Mouse (Mus musculus): ENCODE results near the gene Spen.

Gene Spen

DNA sequence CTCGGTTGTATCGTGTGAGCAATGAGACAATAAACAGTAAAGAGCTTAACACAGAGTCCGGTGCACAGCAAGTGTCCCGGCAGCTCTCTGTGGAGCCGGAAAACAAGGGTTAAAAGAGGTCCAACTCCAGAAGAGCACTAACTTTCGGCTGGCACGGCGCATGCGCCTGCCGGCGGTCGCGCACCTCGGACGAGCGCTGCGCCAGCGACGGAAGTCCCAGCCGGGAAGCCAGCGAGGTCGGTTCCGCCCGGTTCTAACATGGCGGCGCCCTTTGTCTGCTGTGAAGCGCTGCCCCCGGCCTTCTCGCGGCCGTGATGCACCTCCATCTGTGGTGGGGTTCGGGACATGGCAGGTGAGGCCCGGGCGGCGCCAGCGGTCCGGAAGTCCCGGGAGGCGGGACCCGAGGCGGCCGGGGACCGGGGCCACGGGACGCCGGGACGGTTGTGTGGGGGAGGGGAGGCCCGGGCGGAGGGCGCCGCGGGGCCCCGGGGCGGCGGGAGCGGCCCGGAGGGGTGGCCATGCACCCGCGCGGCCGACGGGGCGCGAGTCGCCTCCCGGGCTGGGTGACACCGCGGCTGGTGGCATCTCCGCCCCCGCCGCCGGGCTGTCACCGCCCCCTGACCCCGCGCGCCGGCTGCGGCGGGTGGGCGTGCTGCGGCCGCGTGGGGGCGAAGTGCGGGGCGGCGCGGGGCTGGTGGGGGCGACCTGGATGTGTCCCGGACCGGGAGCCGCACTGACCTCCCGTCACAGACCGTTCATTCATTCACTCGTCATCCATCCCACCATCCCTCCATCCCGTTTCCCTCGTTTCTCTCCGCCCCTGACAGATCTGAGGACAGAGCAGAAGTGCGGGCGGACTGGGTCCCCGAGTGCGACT, 93.7 kb downstream of the Spen start, which contains the start of gene Zbtb17:
Gene Zbtb17 (plus strand): TSS at position 204 of the 877 bp plus-strand sequence.
- peak; percentile 91 for DNase-seq

DNA sequence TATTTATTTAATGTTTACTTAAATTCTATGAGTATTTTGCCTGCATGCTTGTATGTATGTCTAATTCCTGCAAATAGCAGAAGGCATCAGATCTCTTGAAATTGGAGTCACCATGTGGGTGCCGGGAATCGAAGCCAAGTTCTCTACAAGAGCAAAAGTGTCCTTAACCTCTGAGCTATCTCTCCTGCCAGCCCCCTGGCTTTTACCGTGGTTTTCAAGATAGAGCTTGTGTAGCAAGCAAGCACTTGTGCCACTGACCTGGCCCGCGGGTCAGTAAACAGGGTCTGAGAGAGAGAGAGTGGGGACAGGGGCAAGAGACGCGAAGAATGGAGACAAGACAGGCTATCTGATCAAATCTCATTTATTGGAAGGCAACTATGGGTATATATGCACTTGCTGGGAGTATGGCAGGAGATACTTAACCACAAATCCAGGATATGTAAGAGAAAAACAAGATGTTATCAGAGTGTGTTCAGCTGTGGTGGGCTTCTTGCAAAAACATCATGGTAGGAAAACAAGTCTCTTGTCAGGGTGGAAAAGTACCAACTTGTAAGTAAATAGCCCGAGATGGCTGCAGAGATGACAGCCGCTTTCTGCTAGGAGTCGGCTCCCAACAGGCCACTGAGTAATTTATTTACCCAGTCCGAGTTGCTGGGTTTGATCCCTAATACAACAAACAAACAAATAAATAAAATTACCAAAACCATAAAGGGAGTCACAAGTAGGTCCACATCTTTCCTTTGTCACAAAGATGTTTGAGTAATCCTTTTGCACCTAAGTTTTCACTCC, 94.6 kb downstream of the Spen start:
- DNase-seq, result no peak

DNA sequence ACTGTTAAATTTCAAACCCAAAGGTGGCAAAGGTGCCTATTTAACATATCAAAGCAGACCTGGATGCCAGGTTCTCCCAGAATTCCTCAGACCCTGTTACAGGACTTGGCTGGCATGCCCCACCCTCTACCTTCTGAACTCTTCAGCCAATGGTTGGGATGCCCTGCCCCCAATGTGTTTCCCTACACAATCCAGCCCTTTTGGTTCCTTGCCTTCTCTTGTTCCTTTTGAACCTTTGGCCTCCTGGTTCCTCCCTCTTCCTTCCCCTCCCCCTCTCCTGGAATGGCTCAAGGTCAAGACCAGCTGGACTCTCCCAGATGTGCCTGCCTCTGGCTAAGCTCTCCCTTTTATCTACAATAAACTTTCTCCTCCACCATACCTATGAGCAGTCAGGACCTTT, 97.5 kb downstream of the Spen start:
- DNase-seq, result no peak

DNA sequence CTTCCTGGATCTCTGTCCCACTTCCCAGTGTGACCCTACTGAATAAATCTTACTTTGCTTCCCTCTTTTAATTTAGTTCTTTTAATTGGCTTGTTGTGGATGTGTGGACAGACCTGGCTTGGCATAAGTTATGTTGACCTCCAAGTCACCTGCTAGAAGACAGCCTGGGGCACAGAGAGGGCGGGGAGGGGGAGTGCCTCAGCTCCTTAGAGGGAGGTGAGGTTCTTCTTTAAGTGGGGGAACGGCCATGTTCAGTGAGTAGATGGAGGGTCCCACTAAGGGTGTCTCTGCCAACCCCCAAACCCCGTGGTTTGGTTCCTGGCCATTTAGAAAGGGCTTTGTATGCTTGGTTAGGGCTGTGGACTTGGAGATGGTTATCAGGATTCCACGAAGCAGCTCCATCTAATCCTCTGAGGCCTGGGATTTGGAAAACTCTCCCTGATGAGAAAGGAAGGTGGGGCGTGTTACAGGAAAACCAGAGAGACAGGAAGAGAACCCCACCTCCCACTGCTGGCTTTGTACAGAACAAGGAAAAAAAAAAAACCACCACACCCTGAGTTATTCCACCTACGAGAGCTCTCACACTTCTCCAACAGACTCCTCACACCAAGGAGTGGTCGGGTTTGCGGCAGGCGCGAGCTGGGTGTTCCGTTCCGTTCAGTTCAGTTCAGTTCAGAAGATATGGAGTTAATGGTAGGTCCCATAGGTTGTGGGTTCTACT, 99.2 kb downstream of the Spen start:
- DNase-seq, result no peak

DNA sequence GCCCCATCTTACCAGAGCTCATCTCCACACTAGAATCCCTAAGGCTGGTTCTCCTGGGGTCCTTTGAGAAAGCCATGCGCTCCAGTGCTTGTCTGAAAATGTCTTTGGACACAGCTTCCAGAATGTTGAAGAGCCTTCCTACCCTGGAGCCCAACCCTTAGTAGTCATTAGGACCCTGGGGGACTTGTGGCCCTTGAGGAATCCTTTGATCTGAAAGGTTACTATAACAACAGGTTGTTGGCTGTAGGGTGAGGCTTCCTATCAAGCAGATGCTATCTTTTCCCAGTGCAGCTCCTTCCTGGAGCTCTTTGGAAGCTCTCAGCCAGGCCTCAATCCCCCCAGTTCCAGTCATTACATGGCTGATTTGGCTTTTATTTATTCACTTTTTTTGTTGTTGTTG, 102.4 kb downstream of the Spen start, which contains the start of gene Srarp:
Gene Srarp (minus strand): TSS at position 132 of the 400 bp plus-strand sequence.
- no peak for DNase-seq

DNA sequence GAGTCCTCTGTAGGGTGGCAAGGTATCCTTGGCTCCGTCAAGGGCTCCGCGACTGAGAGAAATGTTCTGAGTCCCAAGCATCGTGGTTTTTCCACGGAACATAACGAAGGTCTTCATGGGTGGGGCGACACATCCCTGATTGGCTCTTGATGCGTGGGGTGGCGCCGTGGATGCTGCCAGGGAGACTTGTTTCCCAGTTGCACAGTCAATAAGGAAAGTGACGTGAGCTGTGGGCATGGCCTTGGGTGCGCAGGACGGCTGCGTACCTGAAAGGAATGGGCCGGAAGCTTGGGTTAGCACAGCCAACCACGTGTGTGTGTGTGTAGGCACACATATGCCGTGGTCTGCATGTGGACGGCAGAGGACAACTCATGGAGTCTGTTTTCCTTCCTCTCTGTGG, 105.2 kb downstream of the Spen start:
- DNase-seq, result no peak

DNA sequence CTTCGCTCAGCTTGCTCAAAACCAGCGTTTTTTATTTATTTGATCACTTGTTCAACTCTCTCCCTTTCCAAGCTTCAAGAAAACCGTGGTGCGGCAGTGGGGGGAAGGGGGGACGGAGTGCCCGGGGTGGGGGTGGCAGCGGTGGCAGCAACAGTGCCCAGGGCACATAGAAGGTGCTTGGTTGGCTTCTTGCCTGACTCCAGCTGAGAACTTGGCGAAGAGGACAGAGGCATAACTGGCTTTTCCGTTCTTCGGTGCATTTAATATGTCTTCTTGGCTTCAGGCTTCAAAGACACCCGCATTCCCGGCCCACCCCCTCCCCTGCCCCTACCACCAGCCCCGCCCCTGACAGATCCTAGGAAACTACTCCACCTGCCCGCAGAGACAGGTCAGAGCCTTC, 105.7 kb downstream of the Spen start:
- DNase-seq, result no peak

DNA sequence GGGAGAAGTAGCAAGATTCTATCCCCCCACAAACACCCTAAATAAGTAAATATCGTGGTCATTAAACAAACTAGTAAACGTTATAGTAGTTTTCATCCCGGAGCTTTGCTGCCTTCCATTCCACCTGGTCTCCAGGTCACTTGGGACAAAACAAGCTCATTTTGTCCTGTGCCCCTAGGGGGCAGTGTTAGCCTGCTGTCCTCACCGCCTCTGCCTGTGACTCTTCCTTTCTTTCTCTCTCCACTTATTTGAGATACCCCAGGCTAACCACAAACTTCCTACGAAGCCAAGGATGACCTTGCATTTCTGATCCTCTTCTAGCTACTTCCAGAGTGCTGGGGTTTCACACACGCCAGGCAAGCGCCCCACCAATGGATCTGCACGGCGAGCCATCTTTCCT, 107.4 kb downstream of the Spen start:
- peak; percentile 76 for DNase-seq

DNA sequence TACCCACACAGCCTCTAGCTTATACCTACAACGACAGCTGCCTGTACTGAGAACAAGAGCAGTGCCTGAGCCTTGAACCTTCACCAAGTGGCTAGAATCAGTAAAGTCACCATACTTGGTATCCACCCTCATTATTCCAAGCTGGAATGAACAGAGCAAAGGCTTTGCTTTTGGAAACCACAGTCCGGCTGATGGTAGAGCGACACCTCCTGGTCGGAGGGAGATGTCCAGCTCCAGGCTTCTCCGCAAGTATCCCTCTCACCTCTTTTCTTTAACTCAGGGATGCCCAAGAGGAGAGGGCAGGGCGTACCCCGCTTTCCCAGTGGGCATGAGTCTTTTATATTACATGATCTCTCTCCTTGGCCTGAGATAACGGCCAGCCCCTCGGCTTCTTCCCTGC, 108.5 kb downstream of the Spen start:
- DNase-seq, result no peak

DNA sequence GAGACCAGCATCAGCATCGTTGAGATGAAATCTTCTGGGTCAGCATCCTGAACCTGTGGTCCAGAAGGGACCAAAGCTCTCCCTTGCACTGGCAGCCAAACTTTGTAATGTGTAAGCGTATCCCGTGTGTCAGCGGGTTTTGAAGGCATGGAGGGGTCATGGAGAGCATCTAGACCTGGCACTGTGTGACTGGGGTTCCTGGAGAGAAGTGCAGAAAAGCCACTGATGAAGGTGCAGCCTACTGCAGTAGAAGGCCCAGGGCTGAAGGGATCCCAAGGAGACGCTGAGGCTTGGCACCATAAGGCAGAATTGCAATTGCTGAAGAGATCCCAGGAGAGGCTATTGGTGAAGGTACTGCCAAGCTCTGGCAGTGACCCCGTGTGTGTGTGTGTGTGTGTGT, 109.0 kb downstream of the Spen start:
- DNase-seq, result no peak

DNA sequence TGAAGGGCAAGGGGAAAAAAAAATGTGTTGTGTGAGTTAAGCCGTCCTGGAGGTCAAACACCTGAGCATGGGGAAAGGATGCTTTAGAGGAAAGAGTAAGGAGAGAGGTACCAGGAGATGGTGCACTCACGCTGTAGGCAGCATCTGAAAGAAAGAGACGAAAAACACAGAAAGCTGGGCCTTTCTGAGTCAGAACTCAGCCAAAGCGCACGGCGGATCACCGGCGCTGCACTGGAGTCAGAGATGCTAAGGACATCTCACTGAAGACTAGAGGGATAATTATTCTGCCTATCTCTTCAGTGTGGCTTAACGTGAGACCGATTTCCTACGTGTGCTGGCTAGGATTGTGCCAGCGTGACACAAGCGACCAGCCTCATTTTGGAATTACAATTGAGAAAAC, 110.5 kb downstream of the Spen start:
- no peak for DNase-seq

DNA sequence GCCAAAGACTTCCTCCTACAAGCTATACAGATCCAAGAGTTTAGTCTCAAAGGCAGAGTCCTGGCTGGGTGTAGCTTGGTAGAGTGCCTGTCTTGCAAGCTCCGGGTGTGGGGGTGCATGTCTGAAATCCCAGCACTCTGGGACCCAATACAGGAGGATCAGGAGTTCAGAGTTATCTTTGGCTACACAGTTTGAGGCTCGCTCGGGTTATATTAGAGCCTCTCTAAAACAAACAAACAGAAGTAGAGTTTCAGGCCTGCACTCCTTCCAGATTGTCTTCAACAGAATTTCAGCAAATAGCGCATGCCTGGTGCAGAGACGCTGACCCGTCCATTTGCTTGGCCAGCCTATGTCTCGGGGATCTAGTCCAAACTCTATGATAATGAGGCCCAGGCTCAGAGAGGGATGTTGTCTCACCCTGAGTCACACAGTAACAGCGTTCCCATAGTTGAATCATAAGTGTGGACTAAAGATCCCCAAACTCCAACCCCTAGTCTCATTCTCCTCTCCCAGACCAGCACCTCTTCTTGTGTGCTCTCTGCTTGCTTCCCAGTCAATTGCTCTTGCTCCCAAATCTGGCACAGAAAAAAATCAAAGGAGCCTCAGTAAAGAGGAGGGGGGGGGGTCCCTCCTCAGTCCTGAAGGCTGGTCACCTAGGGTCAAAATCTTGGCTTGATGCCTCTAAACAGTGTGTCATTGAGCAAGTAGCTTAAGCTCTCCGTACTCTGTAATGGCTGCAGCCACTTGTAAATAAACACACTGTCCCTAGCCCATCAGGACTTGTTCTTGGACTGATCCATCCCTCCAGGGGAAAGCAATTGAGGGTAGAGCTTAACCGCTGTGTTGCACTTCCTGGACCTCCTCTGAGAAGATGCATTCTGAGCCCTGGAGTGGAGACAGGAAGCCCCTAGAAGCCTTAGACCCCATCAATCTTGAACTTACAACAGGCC, 111.3 kb downstream of the Spen start:
- DNase-seq, result no peak

DNA sequence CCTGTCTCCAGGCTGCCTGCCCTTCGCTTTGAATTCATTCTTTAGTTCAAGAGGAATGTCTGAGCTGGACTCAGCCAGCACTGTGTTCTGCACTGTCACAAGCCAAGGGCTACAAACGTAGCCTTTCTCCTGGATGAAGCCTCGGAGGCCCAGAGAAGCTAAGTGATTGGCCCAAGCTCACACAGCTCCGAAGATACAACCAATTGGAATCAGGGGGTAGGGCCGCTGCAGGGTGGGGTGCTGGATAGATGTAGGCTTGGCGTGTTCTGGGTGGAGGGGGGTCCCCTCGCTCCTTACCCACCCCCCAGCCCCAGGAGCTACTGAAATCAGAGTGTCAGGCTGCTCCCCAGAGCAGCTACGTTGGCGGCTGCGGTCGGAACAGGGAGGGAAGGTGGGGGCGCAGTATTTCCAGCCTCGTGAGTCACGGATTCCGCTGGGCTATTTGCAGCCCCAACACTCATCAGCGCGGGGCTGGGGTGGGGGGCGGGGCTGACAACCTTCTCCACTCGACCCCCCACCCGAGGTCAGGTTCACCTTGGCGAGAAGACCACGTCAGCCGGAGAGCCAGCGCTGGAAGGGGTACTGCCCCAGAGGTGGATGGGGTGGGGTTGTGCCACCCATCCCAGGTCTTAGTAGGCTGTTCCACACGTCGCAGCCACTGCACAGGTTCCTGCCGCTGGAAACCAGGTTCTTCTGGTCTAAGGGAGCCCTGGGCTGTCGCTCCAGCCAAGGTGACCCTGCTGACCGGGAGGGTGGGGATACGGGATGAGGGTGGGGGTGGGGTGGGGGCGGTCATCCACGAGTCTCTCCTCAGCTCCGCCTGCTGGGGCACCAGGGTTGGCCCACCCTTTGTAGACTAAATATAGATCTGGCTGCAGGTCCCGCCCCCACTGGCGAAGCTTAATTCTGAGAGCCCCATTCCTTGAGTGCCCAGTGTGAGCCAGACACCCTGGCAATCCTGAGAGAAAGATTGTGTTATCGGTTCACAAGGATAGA, 112.6 kb downstream of the Spen start:
- DNase-seq, result peak; percentile 38

DNA sequence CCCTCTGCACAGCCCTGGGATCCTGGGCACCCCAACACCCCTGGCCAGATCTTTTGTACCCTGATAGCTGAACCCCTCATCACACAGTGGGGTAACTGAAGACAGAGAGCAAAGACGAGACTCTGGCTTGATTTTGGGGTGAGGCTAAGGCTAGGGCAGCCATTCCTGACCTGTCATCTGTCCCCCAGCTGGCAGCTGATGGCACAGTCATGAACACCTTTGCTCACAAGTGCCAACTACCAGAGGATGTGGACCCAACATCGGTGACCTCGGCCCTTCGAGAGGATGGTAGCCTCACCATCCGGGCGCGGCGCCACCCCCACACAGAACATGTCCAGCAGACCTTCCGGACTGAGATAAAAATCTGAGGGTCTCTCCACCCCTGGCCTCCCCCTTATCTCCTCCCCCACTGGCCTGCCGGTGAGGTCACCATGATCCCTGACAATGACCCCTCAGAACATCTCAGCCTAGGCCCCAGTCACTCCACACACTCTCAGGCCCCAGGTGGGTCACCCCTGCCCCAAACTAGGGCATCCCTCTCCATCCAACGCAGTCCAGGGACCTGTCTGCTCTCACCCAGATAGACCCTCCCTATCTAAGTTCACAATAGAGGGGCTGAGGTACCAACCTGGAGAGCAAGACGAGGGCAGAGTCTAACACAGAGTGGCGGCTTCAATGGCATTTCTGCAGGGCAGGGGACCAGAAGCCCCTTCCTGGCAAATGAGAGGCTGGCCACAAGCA, 114.5 kb downstream of the Spen start:
- DNase-seq, result no peak

DNA sequence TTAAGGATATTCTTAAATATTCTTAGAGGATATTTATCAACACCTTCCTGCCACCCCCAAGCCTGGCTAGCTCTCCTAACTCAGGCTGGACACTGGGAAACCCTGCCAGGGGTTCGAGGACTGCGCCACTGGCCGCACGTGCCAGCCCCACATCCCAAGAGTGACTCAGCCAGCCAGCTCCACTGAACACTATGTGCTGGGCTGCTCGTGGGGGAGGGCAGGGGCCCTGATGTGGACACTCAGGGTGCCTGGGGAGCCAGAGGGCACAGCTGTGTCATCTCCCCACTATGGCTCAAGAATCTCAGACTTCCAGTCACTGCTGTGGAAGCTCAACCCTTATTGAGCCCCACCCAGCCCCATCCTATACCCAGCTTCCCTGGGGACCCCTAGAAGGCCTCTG, 115.1 kb downstream of the Spen start:
- no peak for DNase-seq

DNA sequence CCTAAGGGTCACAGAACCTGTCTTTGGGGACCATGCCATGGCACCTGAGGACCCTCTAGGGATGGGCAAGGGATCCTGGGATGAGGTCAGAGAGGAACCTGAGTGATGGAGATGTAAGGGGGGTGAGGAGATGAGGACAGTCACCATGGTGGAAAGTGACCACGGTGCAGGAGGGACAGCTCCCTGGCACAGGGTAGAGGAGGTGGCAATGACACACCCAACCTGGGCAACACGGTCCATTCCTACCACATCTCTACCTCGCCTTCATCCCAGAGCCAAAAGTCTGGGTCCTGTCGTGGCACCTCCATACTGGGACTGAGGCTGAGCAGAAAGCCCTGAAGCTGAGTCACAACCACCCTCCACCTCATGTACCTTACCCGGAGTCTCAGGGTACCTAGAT, 115.6 kb downstream of the Spen start:
- DNase-seq, result no peak

DNA sequence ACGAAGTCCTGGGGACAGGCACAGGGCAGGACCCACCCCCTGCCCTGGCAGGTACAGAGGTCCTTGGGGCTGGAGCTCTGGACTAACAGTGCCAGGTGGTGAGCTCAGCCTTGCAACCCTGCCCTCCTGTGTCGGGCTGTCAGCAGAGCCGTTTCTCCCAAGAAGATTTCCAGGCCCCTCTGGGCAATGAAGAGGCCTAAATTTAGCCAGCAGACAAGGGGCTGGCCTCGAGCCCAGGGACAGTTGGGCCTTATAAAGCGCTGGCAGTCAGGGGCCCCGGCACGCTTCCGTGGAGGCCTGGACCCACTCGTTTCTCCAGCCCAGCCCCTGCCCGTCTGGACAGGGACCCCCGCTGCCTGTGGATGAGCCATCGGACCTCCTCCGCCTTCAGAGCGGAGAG, 117.0 kb downstream of the Spen start:
- no peak for DNase-seq

DNA sequence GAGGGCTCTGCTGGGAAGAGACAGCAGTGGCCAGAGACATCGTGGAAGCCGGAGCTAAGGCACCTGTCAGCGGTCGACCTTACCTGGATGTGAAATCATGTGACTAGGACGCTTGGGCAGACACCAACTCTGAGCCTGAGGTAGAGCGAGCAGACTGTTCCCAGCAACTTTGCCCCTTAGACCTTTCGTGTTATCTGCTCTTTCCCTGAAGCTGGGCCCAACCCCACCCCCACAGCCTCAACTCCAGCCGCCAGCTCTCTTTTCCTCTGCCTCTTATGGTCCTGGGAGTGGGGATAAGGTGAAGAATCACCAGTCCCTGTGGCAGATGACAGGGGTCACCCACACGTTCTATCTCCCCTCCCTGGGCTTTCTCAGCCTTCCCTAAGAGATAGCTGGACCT, 117.5 kb downstream of the Spen start:
- no peak for DNase-seq

DNA sequence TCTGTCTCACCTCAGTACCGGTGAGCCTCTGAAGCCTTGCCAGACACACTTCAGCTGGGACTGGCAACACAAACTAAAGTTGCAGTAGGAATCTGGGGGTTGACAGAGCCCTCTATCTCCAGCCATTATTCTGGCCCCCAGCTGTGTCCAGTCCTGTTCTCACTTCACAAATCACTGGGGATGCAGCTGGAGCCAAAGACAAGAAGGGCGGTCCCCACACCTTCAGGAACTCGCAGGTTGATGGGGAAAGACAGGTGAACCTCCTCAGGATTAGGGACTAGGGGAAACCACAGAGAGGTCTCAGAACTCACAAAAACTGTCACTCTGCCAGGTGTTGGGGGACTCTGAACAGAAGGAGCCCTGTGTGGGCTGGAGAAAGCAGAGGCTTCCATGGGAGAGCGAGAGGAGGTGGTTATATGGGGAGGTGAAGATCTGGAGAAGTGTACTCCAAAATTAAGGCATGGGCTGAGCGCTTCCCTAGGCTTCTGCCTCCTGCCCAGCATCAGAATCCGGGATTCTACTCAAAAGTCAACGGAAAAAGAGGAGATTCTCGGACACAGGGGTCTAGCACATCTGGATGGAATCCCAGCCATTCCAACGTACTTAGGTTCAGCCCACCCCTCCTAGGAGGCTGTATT, 118.1 kb downstream of the Spen start, which contains the start of gene Hspb7:
Gene Hspb7 (plus strand): TSS at position 588 of the 638 bp plus-strand sequence.
- DNase-seq, result no peak

Data from thymus, postnatal 25 days (tissue).